Mouse (Mus musculus): ENCODE measurements around the gene Slc41a2. TPM values are rescaled to one million over a fixed set of nuclear protein-coding genes. Genes with fewer than 3 reads are reported as not detected.

The Slc41a2 gene
- polyA plus RNA-seq, 1 experiment from 2014 or later, result 0.87 TPM

DNA sequence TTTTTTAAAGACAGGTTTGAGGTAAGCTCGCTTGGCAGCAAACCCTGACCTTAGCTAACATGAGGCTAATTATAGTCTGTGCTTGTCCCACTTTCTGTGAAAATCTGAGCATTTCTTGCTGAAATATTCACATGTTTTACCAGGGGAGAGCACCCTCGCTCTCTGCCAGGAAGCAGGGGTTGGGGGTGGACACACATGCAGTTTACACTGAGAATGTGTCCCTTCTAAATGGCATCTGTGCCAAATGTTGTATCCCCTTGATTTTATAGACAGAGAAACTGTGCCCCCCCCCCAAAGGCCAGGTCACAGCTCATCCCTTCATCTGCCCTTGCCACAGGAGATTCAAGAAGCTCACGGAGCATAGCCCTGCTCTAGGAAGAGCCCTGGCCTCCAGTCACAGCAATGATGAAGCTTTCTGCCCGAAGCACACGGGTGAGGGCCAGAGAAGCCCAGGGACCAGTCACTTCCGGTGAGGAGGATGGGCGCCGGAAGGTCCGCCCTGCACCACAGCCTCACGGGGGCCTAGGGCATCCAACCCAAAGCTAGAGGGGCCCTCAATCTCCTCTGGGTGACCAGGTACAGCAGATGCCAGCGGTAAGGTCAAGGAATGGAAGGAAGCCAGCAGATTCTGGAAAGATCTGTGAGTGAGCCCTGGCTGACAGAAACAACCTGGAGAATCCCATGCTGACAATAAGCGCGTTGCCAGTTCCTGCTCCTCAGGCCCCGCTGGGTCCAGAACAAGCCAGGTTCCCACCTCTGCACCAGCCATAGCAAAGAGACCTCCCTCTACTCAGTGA lies 134.6 kb downstream of the Slc41a2 start:
- Histone ChIP-seq H3K4me2 (ENCODE audit: low read length) (no peak overlapping the region), H3K27ac (no peak overlapping the region), H3K4me3 (replicated peaks; ENCODE audit: low read depth, low read length) (no peak overlapping the region), H3K9me3 (replicated peaks; ENCODE audit: low read length) (no peaks in the 10 kb centered on the region), H3K9ac (ENCODE audit: low read depth, low read length) (no peak overlapping the region), H3K27me3 (ENCODE audit: insufficient read depth, low read length) (no peaks in the 10 kb centered on the region), H3K36me3 (ENCODE audit: insufficient read depth, low read length) (no peaks in the 10 kb centered on the region), H3K4me1 (replicated peaks; ENCODE audit: insufficient read depth, low read length) (no peaks in the 10 kb centered on the region)
- DNase-seq (ENCODE audit: low spot score), result no peak
- TF ChIP-seq CTCF (IDR thresholded peaks at IDR 0.05; ENCODE audit: low read depth), result no peak
- 89% methylated on average over 14 of the region's 14 CpGs for WGBS
- no peak for ATAC-seq (replicated peaks; ENCODE audit: low FRiP score, low read depth)

DNA sequence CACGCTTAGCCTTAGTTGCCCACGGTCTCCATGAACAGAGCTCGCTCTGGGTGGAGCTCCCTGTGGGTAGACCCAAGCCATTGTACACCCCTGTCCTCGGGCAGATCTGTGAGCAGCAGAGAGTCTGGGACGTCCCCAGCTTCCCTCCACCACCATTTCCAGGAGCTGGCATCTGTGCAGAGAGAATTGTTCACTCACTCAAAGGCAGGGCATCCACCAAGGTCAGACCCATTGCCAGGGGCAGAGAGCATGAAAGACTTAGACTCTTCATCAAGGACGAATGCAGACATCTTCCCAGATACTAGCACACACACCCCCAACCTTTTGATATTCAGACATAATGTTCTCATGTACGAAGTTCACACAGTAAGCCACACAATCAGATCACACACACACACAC lies 136.2 kb downstream of the Slc41a2 start:
- Histone ChIP-seq H3K4me2 (ENCODE audit: low read length) (no peak overlapping the region), H3K4me1 (replicated peaks; ENCODE audit: insufficient read depth, low read length) (no peaks in the 10 kb centered on the region), H3K36me3 (ENCODE audit: insufficient read depth, low read length) (no peaks in the 10 kb centered on the region), H3K4me3 (replicated peaks; ENCODE audit: low read depth, low read length) (no peak overlapping the region), H3K9ac (ENCODE audit: low read depth, low read length) (no peak overlapping the region), H3K27me3 (ENCODE audit: insufficient read depth, low read length) (no peaks in the 10 kb centered on the region), H3K9me3 (replicated peaks; ENCODE audit: low read length) (no peaks in the 10 kb centered on the region), H3K27ac (no peak overlapping the region)
- ATAC-seq (replicated peaks; ENCODE audit: low FRiP score, low read depth), result no peak
- TF ChIP-seq CTCF (IDR thresholded peaks at IDR 0.05; ENCODE audit: low read depth), result no peak
- 92% methylated on average over 7 of the region's 7 CpGs for WGBS
- DNase-seq (ENCODE audit: low spot score), result no peak

DNA sequence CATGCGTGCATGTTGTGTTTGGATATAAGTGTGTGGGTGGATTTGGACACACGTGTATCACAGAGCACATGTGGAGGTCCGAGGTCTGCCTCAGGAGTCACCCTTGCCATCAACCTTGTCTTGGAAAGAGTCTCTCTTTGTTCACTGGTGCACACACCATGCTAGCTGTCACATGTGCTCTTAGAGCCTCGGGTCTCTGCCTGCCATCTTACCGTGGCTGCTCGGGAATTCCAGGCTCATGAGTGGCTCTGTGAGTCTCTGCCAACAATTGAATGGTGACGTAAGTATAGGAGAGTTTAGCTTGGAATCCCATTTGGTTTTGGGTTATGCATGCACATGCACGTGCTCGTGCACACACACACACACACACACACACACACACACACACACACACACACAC lies 138.4 kb downstream of the Slc41a2 start:
- H3K9ac ChIP-seq (ENCODE audit: low read depth, low read length), result no peak overlapping the region
- H3K27ac ChIP-seq, result no peak overlapping the region
- ATAC-seq (replicated peaks; ENCODE audit: low FRiP score, low read depth) (no peak), DNase-seq (ENCODE audit: low spot score) (no peak)
- no peaks in the 10 kb centered on the region for H3K36me3 ChIP-seq (ENCODE audit: insufficient read depth, low read length)
- no peak overlapping the region for H3K4me2 ChIP-seq (ENCODE audit: low read length)
- no peaks in the 10 kb centered on the region for H3K4me1 ChIP-seq (replicated peaks; ENCODE audit: insufficient read depth, low read length)
- no peak for TF ChIP-seq CTCF (IDR thresholded peaks at IDR 0.05; ENCODE audit: low read depth)
- H3K27me3 ChIP-seq (ENCODE audit: insufficient read depth, low read length), result no peaks in the 10 kb centered on the region
- H3K4me3 ChIP-seq (replicated peaks; ENCODE audit: low read depth, low read length), result no peak overlapping the region
- WGBS, result 79% methylated on average over 9 of the region's 9 CpGs
- H3K9me3 ChIP-seq (replicated peaks; ENCODE audit: low read length), result no peaks in the 10 kb centered on the region

DNA sequence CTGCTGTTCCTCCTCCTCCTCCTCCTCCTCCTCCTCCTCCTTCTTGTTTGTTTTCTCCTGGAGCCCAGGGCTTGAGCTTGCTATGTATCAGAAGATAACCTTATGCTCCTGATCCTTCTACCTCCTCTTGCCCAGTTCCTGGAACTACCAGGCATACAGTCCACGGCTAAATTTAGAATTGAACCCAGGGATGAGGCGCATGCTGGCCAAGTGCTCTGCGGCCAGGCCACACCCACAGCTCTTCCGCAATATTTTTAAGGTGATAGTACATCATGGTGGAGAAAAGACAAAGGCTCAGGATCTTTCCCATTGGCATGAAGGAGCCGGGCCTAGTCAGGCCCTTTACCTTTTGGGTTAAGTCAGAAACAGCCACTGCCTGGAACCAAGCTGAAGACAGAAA lies 139.0 kb downstream of the Slc41a2 start:
- no peak overlapping the region for H3K4me3 ChIP-seq (replicated peaks; ENCODE audit: low read depth, low read length)
- DNase-seq (ENCODE audit: low spot score) (no peak), ATAC-seq (replicated peaks; ENCODE audit: low FRiP score, low read depth) (no peak)
- H3K9me3 ChIP-seq (replicated peaks; ENCODE audit: low read length), result no peaks in the 10 kb centered on the region
- no peak overlapping the region for H3K27ac ChIP-seq
- H3K36me3 ChIP-seq (ENCODE audit: insufficient read depth, low read length), result no peaks in the 10 kb centered on the region
- no peaks in the 10 kb centered on the region for H3K27me3 ChIP-seq (ENCODE audit: insufficient read depth, low read length)
- no peak for TF ChIP-seq CTCF (IDR thresholded peaks at IDR 0.05; ENCODE audit: low read depth)
- H3K4me2 ChIP-seq (ENCODE audit: low read length), result no peak overlapping the region
- WGBS, result 75% methylated on average over 5 of the region's 5 CpGs
- H3K4me1 ChIP-seq (replicated peaks; ENCODE audit: insufficient read depth, low read length), result no peaks in the 10 kb centered on the region
- no peak overlapping the region for H3K9ac ChIP-seq (ENCODE audit: low read depth, low read length)

GRCm38 (mm10) chr10:83197690-83198336 lies 139.9 kb downstream of the Slc41a2 start:
- Histone ChIP-seq H3K9ac (ENCODE audit: low read depth, low read length) (no peak overlapping the region), H3K27me3 (ENCODE audit: insufficient read depth, low read length) (no peaks in the 10 kb centered on the region), H3K4me3 (replicated peaks; ENCODE audit: low read depth, low read length) (no peak overlapping the region), H3K36me3 (ENCODE audit: insufficient read depth, low read length) (no peaks in the 10 kb centered on the region), H3K4me1 (replicated peaks; ENCODE audit: insufficient read depth, low read length) (no peaks in the 10 kb centered on the region), H3K27ac (no peak overlapping the region), H3K4me2 (ENCODE audit: low read length) (no peak overlapping the region), H3K9me3 (replicated peaks; ENCODE audit: low read length) (no peaks in the 10 kb centered on the region)
- peak; percentile 81 for TF ChIP-seq CTCF (IDR thresholded peaks at IDR 0.05; ENCODE audit: low read depth)
- ATAC-seq (replicated peaks; ENCODE audit: low FRiP score, low read depth), result no peak; the same call in 1 of the 2 replicates
- WGBS, result 55% methylated on average over 11 of the region's 11 CpGs
- peak; percentile 44 for DNase-seq (ENCODE audit: low spot score)

- no peaks in the 10 kb centered on the region for H3K4me1 ChIP-seq (replicated peaks; ENCODE audit: insufficient read depth, low read length)
- no peak overlapping the region for H3K4me3 ChIP-seq (replicated peaks; ENCODE audit: low read depth, low read length)
- ATAC-seq (replicated peaks; ENCODE audit: low FRiP score, low read depth), result no peak
- no peaks in the 10 kb centered on the region for H3K9me3 ChIP-seq (replicated peaks; ENCODE audit: low read length)
- 56% methylated on average over 6 of the region's 6 CpGs for WGBS
- no peak for DNase-seq (ENCODE audit: low spot score)
- H3K36me3 ChIP-seq (ENCODE audit: insufficient read depth, low read length), result 0 out of 2 replicates have a peak, but pooled peaks cover 4% of the 10 kb centered on the region
- no peak overlapping the region for H3K9ac ChIP-seq (ENCODE audit: low read depth, low read length)
- no peak for TF ChIP-seq CTCF (IDR thresholded peaks at IDR 0.05; ENCODE audit: low read depth)
- no peaks in the 10 kb centered on the region for H3K27me3 ChIP-seq (ENCODE audit: insufficient read depth, low read length)
- H3K27ac ChIP-seq, result no peak overlapping the region
- H3K4me2 ChIP-seq (ENCODE audit: low read length), result no peak overlapping the region
These were observed 145.7 kb downstream of the Slc41a2 start for GRCm38 (mm10) chr10:83191982-83192381.

Measured in kidney, postnatal 0 days (tissue).